Mouse (Mus musculus) liver, embryonic 14.5 days (tissue): ENCODE measurements around the gene Ilk.

Experiments
- CTCF ChIP-seq: IDR thresholded peaks from 2 replicates; pipeline ENCODE4 v1.5.1; 2016; ENCODE audit warnings: antibody characterized with exemption, low read depth, control low read depth
- EP300 ChIP-seq: IDR thresholded peaks from 2 replicates; pipeline ENCODE4 v1.6.1; 2016; ENCODE audit warnings: antibody characterized with exemption, low read depth

- TF ChIP-seq CTCF, result no peak
- TF ChIP-seq EP300, result no peak
Observed at GRCm38 (mm10) chr7:105740851-105741250, 4.5 kb downstream of the Ilk start.
